12 mouse cellular contexts compared by ENCODE assay signal in genomic region chr1:106815265-106815664, GRCm38 (mm10). TPM values are rescaled to one million over a fixed set of nuclear protein-coding genes. Genes with fewer than 3 reads are reported as not detected.
"Had no signal": no experiment of that assay in that cellular context is flagged by ENCODE, and none has a peak within 500 bp of the region (broad histone marks: within the 10 kb centered on the region; RNA-seq: fewer than 3 reads in every experiment).

No protein-coding gene starts in this region.

- DNase-seq: kidney, adult 8-10 months; kidney, postnatal 36 days; lung, postnatal 14 days; right cerebral cortex, adult 18-20 months; right cerebral cortex, postnatal 25 days; thymus, postnatal 36 days had no signal

- ATAC-seq: intestine, embryonic 16.5 days; midbrain, embryonic 15.5 days had no signal

RNA-seq across cellular contexts. Expression of gene Serpinb5, which starts 45.7 kb away (rescaled TPM):
- total RNA-seq: layer of hippocampus, adult 2 months; layer of hippocampus, postnatal 25 days; left cerebral cortex, adult 2 months; left cerebral cortex, postnatal 14 days had no signal
